Mouse (Mus musculus) forebrain, embryonic 15.5 days (tissue): Measurements from ENCODE around the gene Smc1b. TPM values are rescaled to one million over a fixed set of nuclear protein-coding genes. Genes with fewer than 3 reads are reported as not detected.

Experiments
- polyA plus RNA-seq: library from polyadenylated mRNA; unstranded; fragments of >200 nt; fragmentation: Nextera tagmentation; extraction: Ambion mirVana; gene quantifications from 2 replicates; pipeline ENCODE4 v1.2.1, GENCODE M21; 2015

The Smc1b gene
- polyA plus RNA-seq, 1 experiment from 2014 or later: 0.13 TPM

Other genes starting within 250 kb of the Smc1b start
- gene Gm29666, start 211.9 kb downstream of the Smc1b start, polyA plus RNA-seq: 0.92 and 1.0 TPM in 2 replicates
- gene Nup50, start 208.6 kb downstream of the Smc1b start, polyA plus RNA-seq: 32.5 and 35.7 TPM in 2 replicates
- gene 5031439G07Rik, start 143.4 kb downstream of the Smc1b start, polyA plus RNA-seq: 22.1 and 27.7 TPM in 2 replicates
- 0.31 and 0.34 TPM in 2 replicates for gene Upk3a, start 114.8 kb downstream of the Smc1b start, polyA plus RNA-seq
- gene Fam118a, start 103.0 kb downstream of the Smc1b start, polyA plus RNA-seq: 32.4 and 33.5 TPM in 2 replicates
- gene Ribc2, start 114 bp upstream of the Smc1b start, polyA plus RNA-seq: 0.59 TPM in 2 replicates
- 47.0 and 47.4 TPM in 2 replicates for gene Fbln1, start 74.0 kb upstream of the Smc1b start, polyA plus RNA-seq
- 517 and 526 TPM in 2 replicates for gene Atxn10, start 204.3 kb upstream of the Smc1b start, polyA plus RNA-seq